Mouse (Mus musculus): Measurements from ENCODE around the gene Celf5. TPM values are rescaled to one million over a fixed set of nuclear protein-coding genes. Genes with fewer than 3 reads are reported as not detected.

Gene Celf5
- total RNA-seq, 2 experiments from 2014 or later = not detected

DNA sequence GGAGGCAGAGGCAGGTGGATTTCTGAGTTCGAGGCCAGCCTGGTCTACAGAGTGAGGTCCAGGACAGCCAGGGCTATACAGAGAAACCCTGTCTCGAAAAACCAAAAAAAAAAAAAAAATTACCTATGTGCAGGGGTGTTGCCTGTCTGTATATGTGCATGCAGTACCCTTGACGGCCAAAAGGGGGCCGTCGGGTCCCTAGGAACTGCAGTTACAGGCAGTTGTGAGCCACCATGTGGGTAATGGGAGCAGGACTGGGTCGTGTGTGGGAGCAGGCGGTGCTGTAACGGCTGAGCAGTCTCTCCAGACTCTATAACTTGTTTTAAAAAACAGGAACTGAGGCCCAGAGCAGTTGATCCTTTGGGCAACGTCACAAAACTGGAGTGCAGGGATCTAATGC lies 1.5 kb upstream of the Celf5 start:
- ATAC-seq (replicated peaks; ENCODE audit: low FRiP score, poor library complexity, severe bottlenecking) = no peak

DNA sequence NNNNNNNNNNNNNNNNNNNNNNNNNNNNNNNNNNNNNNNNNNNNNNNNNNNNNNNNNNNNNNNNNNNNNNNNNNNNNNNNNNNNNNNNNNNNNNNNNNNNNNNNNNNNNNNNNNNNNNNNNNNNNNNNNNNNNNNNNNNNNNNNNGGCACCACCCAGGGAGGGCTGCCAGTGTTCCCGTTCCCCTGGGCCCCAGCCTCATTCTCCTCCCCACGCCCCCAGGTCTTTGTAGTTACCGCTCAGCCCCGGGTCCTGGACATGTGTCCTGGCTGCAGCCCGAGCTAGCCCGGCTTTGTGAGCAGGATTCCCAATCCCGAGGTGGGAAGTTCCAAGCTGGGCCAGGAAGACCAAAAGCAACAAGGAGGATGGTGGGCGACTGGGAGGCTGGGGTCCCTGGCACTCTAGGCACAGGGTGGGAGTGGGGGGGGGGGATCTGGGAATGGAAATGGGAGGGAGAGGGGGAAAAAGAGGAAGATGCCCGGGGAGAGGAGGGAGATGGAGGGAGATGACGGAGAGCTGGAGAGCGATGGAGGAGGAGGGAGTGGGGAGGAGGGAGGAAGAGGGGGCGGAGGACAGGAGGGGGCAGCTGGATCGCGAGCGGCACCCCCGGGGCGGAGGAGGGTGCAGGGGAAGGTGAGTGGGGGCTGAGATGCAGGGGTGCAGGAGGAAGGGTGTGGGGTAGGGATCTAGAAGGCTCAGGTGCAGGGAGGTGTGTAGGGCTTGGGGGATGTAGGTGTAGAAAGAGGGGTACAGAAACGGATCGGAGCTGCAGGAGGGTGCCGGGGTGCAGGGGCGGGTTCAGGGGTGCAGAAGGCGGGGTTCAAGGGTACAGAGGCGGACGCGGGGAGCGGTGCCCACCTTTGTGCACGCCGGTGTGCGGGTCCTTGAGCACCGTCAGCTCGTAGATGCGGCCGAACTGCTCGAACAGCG lies 640 bp downstream of the Celf5 start:
- peak; percentile 8; the same call in 1 of the 2 replicates for ATAC-seq (replicated peaks; ENCODE audit: low FRiP score, poor library complexity, severe bottlenecking)

DNA sequence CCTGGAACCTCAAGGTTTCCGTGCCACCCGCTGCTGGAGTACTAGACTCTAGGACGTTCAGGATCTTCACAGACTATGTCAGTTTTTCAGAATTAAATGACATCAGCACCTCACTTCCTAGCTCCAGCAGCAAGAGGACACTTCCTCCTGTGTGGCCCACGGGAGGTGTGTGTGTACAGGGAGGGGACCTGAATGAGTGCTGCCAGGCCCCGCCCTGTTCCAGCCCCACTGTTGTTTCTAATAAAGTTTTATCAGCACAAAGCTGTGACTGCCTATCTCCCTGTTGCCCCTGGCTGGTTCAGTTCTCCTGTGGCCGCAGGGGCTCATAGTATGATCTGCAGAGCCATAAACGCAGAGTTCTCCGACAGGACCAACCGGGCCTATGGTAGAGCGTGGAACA lies 8.0 kb downstream of the Celf5 start:
- no peak for ATAC-seq (replicated peaks; ENCODE audit: low FRiP score, poor library complexity, severe bottlenecking)

DNA sequence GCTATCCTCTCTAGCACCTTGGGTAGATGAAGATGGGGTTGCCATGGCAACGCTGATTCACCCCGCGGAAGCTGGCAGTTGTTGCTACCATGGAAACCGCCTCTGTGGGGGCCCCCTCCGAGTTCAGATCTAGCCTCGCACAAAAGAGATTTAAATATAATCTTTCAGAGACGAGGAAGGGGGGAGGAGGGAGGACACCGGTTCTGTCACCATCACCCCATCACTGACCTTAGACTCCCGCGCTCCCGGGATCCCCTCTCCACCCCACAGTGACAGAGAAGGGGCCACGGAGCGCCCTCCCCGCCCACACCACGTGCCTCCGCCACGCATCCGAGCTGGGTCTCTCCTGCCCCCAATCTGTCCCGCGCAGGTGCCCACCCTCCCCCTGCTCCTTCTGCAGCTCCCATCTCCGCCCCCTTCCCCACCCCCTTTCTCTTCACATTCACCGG lies 9.5 kb downstream of the Celf5 start:
- ATAC-seq (replicated peaks; ENCODE audit: low FRiP score, poor library complexity, severe bottlenecking) = no peak

DNA sequence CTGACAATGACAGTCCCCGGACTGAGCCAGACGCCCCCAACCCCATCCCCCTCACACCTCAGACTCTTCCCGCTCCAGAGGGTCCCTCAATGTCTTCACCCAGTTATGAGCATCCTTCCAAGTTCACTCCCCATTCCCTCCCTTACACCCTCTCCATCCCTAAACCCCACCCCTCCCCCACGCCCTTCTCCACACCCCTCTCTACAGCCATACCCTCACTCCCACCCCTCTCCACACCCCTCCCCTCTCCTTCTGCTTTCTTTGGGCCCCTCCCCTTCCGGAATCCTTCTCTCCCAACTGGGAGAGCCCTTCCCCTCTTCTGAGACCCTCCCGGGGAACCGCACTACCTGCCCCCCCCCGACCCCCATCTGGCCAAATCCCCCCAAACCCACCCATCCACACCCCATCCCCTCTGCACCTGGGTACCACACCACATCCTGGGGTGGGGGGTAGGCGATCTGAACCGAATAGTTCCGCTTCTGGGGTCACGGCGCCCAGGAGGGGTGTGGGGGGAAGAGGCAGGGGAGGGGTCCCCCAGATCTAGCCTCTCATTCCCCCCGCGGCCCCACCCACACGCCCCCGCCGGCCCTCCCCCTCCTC lies 10.0 kb downstream of the Celf5 start:
- ATAC-seq (replicated peaks; ENCODE audit: low FRiP score, poor library complexity, severe bottlenecking) = no peak

DNA sequence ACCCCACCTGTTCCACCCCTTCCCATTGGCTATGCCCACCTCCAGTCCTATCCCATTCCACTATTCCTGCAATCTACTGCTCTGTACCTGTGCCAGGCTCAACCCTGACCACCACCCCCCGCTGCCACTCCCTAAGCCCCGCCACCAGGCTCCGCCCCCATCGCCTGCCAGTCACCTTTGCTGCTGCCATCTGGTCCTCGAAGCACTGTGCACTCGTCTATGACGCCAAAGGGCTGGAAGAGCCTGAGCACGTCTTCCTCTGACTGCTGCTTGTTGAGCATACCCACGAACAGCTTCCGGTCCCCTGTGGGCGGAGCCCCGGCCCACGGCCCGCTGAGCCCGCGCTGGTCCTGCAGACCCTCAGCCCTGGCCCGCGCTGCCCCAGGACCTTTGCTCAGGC lies 12.1 kb downstream of the Celf5 start:
- ATAC-seq (replicated peaks; ENCODE audit: low FRiP score, poor library complexity, severe bottlenecking) = no peak

DNA sequence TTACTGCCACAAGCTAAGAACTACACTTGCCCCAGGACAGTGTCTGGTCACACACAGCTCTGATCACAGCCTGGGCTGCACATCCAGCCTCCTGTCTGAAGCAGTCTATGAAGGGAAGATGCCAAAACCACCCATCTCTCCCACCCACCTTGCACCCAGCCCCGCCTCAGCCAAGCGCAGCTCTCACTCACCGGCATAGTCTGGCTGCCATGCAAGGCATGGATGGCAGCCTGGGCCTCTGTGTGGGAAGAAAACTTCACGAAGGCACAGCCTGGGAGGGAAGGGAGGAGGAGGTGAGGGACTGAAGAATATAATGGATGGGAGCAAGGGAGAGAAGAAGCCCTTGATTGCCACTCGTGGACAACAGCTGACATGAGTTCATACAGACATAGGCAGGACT lies 13.3 kb downstream of the Celf5 start:
- no peak for ATAC-seq (replicated peaks; ENCODE audit: low FRiP score, poor library complexity, severe bottlenecking)

DNA sequence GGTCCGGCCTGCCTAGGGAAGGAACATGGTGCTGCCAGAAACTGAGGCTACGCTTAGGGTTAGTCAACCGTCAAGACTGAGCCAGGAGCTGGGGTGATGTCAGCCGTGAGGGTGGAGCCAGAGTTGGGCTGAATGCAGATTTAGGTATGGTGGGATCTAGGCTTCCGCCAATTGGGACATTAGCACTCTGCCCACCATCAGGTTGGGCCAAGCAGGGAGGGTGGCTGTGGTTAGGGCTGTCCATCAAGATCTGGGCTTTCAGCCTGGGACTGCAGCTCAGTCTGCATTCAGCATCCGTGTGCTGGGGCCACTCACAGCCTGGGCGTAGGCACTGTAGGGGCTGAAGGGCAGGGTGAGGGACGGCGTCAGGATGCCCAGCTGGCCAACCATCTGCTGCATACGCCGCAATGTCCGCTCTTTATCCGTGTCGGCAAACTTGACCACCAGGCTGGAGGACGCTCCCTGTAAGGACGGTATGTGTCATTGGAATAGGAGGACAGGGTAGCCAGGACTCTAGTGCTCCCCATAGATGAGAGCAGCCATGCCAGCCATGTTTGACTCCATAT lies 14.8 kb downstream of the Celf5 start:
- no peak for ATAC-seq (replicated peaks; ENCODE audit: low FRiP score, poor library complexity, severe bottlenecking)

DNA sequence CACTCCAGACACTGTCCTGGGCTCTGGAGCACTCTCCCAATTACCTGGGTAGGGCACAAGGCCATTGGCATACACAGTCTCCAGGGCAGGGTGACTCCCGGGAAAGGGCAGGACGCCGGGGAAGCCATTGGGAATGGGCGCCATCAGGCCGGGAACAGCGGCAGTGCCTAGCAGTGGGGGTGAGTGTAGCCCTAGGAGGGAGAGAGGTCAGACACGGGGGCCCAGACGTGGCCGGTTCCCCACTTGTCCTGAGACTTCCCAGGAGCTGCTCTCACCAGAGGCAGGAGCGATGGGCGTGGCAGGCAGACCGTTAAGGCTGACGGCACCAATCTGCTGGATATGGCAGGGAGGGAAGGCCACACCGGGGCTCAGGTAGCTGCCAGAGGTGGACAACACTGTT lies 15.6 kb downstream of the Celf5 start:
- ATAC-seq (replicated peaks; ENCODE audit: low FRiP score, poor library complexity, severe bottlenecking) = no peak

DNA sequence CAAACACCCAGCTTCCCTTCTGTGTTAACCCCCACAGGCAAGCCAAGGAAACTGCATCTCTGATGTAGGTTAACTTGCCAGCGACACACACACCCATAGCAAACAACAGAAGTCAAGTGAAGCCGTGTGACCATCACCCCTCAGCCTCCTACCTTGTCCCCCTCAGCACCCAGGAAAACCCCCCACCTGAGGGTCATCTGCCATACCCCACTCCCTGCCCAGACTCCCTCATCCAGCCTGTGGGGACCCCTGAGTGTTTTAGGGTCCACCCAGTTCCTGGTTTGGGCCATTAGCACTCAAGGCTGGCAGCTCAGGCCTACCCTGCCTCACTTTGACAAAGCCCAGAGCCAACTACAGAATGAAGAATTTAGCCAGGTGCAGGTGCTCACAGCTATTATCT lies 16.4 kb downstream of the Celf5 start:
- no peak for ATAC-seq (replicated peaks; ENCODE audit: low FRiP score, poor library complexity, severe bottlenecking)

DNA sequence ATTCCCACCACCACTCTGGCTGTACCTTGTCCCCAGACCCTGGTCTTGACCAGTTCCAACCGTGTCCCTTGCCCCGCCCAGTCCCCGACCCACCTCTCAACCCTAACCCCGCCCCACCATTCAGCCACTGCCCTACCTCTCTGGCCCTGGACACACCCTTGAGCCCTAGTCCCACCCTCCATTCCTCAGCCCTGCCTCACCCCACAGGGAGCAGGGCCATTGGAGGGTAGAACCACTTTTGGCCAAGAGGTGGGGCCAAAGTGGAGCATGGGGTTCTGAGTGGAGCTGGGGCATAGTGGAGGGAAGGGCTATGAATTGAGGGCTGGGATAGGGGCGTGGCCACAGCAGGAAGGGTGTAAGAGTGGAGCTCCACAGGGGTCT lies 17.3 kb downstream of the Celf5 start:
- no peak for ATAC-seq (replicated peaks; ENCODE audit: low FRiP score, poor library complexity, severe bottlenecking)

DNA sequence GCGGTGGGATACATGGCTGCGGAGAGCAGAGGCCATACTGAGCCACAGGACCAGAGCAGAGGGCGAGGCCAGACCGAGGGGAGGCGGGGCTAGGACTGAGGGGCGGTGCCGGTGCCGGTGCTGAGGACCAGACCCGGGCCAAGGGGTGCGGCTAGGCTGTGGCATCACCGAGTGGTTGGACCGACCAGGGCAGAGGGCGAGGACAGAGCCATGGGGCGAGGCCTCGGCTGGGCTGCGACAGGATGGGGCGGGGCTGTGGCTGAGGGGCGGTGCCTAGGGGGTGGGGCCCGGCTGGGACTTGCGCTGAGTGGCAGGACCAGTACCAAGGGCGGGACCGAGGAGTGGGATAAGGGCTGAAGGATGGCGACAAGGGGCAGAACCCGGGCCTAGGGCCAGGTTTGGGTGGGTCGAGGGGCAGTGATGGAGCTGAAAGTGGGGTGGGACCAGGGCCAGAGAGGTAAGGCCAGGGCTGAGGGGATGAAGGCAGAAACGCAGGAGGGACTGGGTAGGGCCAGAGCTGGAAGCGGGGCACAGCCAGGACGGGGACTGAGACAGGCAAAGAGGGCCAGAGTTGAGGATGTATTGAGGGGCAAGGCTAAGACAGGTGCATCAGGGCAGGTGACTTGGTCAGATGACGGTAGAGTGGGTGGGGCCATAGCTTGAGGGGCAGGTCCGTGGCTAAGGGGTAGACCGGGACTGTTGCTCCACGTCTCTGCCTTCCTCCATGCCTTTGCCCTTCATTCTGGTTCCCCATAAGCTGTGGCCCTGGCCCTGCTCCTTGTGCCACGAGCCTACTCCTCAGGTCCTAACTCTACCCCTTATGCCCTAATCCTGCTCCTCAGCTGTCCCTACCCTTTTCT lies 17.9 kb downstream of the Celf5 start:
- peak; percentile 69 for ATAC-seq (replicated peaks; ENCODE audit: low FRiP score, poor library complexity, severe bottlenecking)

DNA sequence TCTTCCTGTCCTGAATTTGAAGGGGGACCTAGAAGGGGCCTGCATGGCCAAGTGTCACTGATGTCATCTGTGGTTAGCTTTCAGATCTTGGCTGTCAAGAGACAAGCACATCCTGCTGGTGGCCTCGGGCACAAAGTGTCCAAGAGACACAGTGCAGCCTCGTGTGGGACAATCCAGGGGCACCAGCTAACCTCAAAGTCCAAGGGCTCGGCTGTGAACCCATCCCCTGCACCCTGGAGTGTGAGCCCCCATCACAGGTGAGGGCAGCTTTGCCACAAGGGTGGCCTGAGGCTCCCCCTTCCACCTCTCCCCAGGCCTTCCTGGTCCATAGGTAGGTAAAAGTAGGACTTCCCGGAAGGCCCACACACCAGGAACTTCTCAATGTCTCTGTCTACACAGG lies 19.0 kb downstream of the Celf5 start:
- ATAC-seq (replicated peaks; ENCODE audit: low FRiP score, poor library complexity, severe bottlenecking) = no peak

DNA sequence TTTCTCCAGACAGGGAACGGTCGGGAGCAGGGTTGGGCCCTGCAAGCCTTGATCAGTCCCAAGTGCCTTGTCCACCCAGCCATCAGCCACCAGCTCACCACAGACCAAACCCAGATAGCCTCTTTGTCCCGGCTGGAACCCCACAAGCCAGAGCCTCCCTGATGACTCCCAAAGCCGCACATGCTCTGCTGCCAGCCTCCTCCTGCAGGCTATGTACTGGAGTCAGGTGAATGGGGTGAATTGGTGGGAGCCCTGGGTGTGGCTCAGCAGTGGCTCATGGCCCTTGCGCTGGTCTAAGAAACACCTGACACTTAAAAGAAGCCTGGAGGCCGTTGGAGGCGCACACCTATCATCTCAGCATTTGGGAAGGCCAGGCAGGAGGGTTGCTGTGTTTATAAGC lies 19.6 kb downstream of the Celf5 start:
- ATAC-seq (replicated peaks; ENCODE audit: low FRiP score, poor library complexity, severe bottlenecking) = no peak

DNA sequence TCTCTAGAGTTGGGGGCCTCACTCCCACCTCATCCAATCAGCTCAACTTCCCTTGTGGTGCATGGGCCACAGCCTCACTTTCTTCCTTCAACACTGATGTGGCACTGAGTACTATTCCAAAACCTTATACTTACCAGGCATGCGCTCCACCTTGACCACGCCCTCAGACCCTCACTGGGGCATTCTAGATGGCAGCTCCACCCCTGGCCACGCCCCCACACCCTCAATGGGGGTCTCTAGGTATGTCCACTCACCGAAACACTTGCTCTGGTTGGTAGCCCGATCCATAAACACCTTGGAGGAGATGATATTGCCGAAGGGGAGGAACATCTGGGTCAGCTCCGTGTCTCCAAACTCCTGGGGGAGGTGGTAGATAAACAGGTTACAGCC lies 20.1 kb downstream of the Celf5 start:
- ATAC-seq (replicated peaks; ENCODE audit: low FRiP score, poor library complexity, severe bottlenecking) = no peak

DNA sequence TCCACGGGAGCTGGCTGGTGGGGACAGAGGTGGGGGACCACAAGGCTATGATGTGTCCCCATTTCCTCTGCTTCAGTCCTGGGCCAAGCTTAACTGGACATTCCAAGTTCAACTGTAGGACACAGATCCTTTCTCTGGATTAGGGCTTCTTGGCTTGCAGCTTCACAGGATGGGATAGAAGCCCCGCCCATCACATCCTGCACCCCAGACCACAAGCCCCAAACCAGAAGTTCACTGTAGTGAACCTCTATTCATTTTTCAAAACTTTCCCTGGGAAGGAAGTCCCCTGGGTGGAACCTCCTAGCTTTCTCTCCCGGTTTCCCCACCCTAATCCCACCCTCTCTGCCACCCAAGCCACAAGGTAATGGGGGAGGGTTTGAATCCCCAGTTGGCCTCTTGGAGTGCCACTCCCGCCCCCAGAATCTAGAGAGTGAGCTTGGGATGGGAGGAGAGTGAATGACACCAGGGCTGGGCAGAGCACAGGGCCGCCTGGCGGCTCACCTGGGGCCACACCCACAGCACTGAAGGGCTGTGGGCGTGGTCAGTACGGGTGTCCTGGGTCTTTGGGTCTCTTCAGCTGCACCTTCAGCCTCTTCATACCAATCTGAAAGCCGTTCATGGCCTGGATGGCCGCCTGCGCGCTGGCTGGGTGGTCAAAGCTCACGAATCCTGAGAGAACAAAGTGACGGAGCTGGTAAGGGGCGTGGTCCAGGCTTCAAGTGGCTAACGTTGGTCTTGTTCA lies 20.7 kb downstream of the Celf5 start:
- ATAC-seq (replicated peaks; ENCODE audit: low FRiP score, poor library complexity, severe bottlenecking) = no peak

DNA sequence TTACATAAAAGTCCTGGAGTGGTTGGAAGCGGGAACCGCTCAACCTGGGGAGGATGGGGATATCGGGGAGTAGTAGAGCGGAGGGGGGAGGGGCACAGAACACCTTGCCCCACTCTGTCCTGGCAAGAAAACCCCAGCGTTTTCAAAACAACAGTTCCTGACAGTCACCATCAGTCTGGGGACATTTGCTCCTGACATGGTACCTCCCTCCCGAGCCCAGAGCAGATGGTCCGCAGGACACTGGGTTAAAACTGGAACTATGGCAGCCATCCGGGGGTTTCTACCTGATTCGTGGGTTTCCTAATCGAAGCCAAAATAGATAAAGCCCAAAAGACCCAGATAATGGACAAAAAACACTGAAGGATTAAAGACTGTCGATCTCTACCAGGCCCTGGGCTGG lies 21.6 kb downstream of the Celf5 start:
- no peak for ATAC-seq (replicated peaks; ENCODE audit: low FRiP score, poor library complexity, severe bottlenecking)

DNA sequence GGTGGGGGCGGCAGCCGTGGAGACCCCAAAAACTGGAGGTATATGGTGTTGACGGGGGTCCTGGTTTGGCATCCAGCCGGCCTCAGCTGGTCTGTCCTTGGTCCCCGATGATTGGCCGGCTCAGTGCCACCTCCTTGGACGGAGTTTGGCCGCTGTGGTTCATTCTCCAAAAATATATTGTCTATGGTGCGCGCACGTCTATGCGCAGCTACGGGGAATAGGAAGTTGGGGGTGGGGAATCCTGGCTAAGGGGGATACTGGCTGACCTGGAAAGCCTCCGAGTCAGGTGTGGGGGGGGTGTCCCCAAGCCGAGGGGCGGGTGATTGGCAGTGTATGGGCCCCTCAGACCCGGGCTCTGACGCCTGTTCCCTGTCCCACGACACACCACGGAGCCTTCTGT lies 22.0 kb downstream of the Celf5 start:
- ATAC-seq (replicated peaks; ENCODE audit: low FRiP score, poor library complexity, severe bottlenecking) = no peak

DNA sequence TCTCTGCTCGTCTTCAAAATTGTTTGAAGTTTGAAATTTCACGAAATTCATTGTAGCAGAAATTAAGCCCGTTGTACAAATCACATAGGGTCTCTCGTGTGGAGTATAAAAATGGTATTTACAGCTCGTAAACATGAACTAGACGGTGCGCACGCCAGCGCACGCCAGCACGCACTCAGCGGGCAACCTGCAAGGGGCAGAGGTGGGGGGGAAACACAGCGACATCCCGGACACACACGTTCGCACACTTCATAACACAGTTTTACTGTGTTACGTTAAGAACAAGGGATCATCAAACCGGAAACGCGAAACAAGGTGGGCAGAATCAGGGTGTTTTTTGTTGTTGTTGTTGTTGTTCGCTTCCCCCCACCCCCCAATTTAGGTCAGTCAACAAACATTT lies 23.1 kb downstream of the Celf5 start:
- no peak for ATAC-seq (replicated peaks; ENCODE audit: low FRiP score, poor library complexity, severe bottlenecking)

DNA sequence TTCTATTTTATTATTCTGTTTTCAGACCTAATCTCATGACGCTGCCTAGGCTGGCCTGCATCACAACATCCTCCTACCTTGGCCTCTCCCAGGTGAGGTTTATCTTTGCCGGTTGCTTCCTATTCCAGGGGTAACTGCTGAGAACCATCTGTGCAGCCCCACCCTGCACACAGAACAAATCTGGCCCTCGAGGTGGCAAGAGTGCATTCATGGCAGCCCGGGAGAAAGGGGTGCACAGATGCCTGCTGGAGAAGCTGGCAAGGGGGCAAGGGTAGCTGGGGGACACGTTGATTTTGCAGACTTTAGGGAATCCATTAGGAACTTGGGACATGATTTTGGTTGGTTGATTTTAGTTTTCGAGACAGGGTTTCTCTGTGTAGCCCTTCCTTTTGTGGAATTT lies 24.2 kb downstream of the Celf5 start:
- ATAC-seq (replicated peaks; ENCODE audit: low FRiP score, poor library complexity, severe bottlenecking) = no peak

Measured in erythroid progenitor cell, adult 5-6 weeks (primary cell).